Mouse (Mus musculus): ENCODE measurements at regions not wholly inside any gene's neighbourhood (a gene's known extent, or its start where the extent isn't known, plus 50 kb on each side); places are given as distances from the start of the nearest gene placed in this dataset.

GRCm38 (mm10) chr5:43089475-43089874 is 143.5 kb upstream of the Cpeb2 start:
- no peak for DNase-seq (ENCODE audit: low spot score in 2 of 2)

- DNase-seq (ENCODE audit: low spot score in 2 of 2): no peak
These were observed 143.0 kb upstream of the Cpeb2 start for GRCm38 (mm10) chr5:43089941-43090340.

GRCm38 (mm10) chr5:43093647-43094326 is 139.2 kb upstream of the Cpeb2 start:
- DNase-seq (ENCODE audit: low spot score in 2 of 2): no peak

- DNase-seq (ENCODE audit: low spot score in 2 of 2): no peak
These were observed 138.6 kb upstream of the Cpeb2 start for GRCm38 (mm10) chr5:43094329-43094898.

GRCm38 (mm10) chr5:43102000-43102459 is 130.9 kb upstream of the Cpeb2 start:
- DNase-seq (ENCODE audit: low spot score in 2 of 2): no peak

GRCm38 (mm10) chr5:43102590-43102989 is 130.4 kb upstream of the Cpeb2 start:
- DNase-seq (ENCODE audit: low spot score in 2 of 2): no peak

GRCm38 (mm10) chr5:43103728-43104127 is 129.2 kb upstream of the Cpeb2 start:
- DNase-seq (ENCODE audit: low spot score in 2 of 2): no peak

- no peak for DNase-seq (ENCODE audit: low spot score in 2 of 2)
These were observed 127.4 kb upstream of the Cpeb2 start for GRCm38 (mm10) chr5:43105528-43105927.

- DNase-seq (ENCODE audit: low spot score in 2 of 2): no peak
These were observed 125.3 kb upstream of the Cpeb2 start for GRCm38 (mm10) chr5:43107436-43108259.

GRCm38 (mm10) chr5:43108260-43108589 is 124.7 kb upstream of the Cpeb2 start:
- no peak for DNase-seq (ENCODE audit: low spot score in 2 of 2)

- no peak for DNase-seq (ENCODE audit: low spot score in 2 of 2)
These were observed 122.8 kb upstream of the Cpeb2 start for GRCm38 (mm10) chr5:43110122-43110521.

- DNase-seq (ENCODE audit: low spot score in 2 of 2): no peak
These were observed 121.2 kb upstream of the Cpeb2 start for GRCm38 (mm10) chr5:43111740-43112139.

- no peak for DNase-seq (ENCODE audit: low spot score in 2 of 2)
These were observed 119.4 kb upstream of the Cpeb2 start for GRCm38 (mm10) chr5:43113405-43114119.

GRCm38 (mm10) chr5:43115507-43115906 is 117.5 kb upstream of the Cpeb2 start:
- no peak for DNase-seq (ENCODE audit: low spot score in 2 of 2)

GRCm38 (mm10) chr5:43116821-43117220 is 116.1 kb upstream of the Cpeb2 start:
- DNase-seq (ENCODE audit: low spot score in 2 of 2): no peak

- no peak for DNase-seq (ENCODE audit: low spot score in 2 of 2)
These were observed 111.9 kb upstream of the Cpeb2 start for GRCm38 (mm10) chr5:43121065-43121464.

- no peak for DNase-seq (ENCODE audit: low spot score in 2 of 2)
These were observed 108.7 kb upstream of the Cpeb2 start for GRCm38 (mm10) chr5:43124301-43124700.

- DNase-seq (ENCODE audit: low spot score in 2 of 2): no peak
These were observed 107.0 kb upstream of the Cpeb2 start for GRCm38 (mm10) chr5:43125774-43126536.

- no peak for DNase-seq (ENCODE audit: low spot score in 2 of 2)
These were observed 102.6 kb upstream of the Cpeb2 start for GRCm38 (mm10) chr5:43130377-43130776.

- no peak for DNase-seq (ENCODE audit: low spot score in 2 of 2)
These were observed 101.9 kb upstream of the Cpeb2 start for GRCm38 (mm10) chr5:43130901-43131557.

GRCm38 (mm10) chr5:43133672-43134071 is 99.3 kb upstream of the Cpeb2 start:
- DNase-seq (ENCODE audit: low spot score in 2 of 2): no peak

Measured in cerebellum, postnatal 4 days (tissue).